Mouse (Mus musculus): ENCODE results near the gene Wdr20.
"Not testable (repeated sequence)": the region's sequence is repeated elsewhere in the genome, so short reads cannot be mapped to it uniquely, and the experiment has no call there.

The Wdr20 gene

DNA sequence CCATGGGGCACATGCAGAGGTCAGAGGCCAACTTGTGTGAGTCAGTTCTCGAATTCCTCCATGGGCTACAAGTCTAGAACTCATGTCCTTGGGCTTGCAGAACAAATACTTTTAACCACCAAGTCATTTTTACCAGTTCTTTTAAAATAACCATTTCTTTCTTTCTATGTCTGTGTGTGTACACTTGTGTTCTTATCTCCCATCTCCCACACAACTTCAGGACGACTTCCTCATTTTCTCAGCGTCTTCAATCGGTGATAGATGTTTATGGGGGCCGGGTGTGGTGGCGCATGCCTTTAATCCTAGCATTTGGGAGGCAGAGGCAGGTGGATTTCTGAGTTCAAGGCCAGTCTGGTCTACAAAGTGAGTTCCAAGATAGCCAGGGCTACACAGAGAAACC, 23.5 kb upstream of the Wdr20 start:
- no peak for DNase-seq

DNA sequence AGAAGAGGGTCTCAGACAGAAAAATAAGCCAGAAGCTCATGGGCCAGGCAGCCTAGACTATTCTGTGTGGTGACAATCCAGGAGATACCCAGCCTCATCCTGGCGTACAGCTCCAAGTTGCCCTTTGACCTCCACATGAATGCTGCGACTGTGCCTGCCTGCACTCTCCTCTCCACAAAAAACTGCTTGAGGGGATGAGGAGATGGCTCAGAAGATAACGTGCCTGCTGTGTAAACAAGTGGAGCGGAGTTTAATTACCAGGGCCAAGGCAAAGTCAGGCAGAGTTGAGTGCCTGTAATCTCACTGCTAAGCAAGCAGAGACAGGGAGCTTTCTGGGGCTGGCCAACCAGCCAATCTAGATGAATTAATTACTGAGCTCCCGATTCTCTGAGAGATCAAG, 21.7 kb upstream of the Wdr20 start:
- no peak for DNase-seq

DNA sequence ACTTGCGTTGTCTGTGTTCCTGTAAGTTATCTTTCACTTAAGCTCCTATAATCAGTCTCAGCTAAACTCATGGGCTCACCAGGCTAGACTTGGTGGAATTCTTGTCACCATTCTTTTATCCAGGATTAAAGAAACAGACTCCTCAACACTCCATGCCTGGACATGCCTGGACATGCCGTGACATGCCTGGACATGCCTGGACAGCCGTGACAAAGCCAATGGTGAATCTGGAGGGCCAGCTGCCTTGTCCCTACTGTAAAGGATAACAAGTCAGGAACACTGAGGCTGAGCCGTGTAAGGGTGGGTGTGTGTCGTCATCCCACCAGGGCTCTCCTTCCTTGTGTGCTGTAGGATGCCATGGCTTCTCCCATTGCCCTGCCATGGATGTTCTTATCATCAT, 12.7 kb upstream of the Wdr20 start:
- DNase-seq: no peak

DNA sequence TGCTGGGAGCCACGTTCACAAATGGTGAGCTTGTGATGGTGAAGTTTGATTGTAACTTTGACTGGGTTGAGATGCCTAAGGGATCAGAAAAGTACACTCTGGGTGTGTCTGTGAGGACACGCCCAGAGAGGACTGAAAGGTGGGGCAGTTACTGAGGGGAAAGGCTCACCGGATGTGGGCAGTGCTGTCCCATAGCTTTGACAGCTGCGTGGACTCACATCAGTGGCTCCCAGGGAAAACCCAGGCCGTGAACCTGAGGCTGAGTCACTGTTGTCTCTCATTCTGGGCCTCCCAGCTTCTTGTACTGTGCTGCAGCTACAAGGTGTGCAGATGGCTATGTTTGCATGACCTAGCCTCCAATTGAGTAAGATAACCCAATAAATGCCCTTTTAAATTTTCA, 12.3 kb upstream of the Wdr20 start:
- DNase-seq: no peak

DNA sequence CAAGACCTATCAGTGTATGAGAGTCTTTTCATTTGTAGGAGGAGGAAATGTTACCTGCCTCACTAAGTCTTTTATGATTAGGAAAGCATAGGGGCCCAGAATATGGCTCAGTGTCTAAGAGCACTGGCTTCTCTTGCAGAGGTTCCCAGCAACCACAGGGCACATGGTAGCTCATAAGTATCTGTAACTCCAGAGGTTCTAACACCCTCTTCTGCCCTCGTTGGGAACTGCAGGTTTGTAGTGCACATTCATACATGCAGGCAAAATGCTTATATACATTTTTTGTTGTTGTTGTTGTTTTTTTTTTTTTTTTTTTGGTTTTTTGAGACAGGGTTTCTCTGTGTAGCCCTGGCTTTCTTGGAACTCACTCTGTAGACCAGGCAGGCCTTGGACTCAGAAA, 11.3 kb upstream of the Wdr20 start:
- DNase-seq: no peak

DNA sequence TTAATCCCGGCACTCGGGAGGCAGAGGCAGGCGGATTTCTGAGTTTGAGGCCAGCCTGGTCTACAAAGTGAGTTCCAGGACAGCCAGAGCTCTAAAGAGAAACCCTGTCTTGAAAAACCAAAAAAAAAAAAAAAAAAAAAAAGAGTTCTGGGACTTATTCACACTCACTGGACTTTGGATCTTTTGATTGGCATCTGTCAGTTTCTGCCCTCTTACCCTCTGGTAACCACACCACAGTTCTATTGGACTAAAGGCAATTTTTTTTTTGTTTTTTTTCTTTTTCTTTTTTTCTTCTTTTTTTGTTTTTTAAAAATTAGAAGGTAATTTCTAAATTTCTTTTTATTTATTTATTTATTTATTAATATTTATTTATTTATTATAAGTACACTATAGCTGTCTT, 4.5 kb upstream of the Wdr20 start:
- DNase-seq: not testable (repeated sequence)

DNA sequence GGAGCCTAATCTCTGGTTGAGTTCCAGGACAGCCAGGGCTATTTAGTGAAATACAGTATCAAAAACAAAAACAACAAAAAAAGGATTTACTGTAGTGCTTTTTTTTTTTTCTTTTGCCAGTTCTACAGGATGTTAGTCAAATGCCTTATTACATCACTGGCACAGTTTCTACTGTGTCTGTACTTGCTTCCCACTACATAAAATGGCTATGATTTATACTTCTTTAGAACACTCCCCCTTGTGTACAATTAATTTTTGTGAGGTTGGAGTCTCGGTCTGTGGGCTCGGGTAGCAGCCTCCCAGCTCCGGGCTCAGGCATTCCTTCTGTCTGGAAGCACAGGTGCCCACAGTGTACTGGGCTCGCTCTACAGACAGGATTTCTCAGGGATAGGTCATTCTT, 1.1 kb upstream of the Wdr20 start:
- DNase-seq: peak; percentile 19

DNA sequence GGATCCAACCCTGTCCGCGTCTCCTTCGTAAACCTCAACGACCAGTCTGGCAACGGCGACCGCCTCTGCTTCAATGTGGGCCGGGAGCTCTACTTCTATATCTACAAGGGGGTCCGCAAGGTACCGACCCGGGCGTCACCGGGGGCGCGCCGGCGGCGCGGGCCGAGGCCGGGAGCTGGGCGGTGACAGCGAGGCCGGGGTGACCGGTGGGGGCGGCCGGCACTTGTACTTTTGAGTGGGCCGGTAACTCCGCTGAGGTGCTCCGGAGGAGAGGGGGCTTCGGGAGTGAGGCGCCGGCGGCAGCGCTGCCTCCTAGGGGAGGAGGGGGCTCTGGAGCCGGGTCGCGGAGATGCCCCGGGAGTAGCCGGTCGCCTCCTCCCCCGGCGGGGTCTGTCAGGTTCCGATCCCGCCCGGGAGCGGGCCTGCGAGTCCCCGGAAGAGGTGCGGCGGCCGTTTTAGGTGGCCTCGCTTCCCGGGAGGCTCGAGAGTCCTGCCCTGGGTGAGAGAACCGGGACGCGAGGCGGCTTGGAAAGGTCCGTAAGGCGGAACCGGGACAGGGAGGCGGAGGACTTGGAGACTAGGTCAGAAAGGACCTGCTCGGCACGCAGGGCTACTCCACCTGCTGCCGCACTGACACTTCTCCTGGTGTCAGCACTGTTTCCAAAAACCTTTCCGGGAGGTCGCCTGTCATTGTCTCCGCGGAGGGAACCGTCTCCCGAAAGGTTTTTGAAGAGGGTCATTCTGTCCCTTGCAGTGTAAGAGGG, 596 bp downstream of the Wdr20 start:
- no peak for DNase-seq

DNA sequence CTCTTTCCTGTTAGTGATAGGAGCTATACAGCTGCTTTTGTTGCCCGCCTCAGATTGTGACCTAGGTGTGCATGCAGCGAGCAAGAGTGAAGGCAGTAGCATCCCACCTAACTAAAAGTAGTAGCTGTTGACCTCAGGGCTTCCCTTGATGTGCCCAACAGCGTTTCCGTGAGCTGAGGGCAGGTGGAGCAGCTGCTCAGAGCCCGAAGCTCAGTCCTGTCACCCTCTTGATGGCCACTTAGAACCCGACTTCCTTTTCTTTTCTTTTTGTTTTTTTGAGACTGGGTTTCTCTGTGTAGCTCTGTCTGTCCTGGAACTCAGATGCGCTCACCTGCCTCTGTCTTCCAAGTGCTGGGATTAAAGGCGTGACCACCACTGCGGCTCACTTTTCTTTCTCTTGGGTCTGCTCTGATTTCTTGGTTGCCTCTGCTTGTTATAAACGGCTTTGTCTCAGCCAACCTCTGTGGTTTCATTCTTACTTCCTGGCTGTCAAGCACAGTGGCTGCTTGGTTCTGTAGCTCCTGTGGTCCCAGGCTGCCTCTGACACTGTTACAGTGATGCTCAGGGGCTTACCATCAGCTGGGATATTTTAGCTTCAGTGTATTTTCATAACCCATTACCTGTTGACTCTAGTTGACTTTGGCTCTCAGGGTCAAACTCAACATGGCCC, 13.2 kb downstream of the Wdr20 start:
- no peak for DNase-seq

DNA sequence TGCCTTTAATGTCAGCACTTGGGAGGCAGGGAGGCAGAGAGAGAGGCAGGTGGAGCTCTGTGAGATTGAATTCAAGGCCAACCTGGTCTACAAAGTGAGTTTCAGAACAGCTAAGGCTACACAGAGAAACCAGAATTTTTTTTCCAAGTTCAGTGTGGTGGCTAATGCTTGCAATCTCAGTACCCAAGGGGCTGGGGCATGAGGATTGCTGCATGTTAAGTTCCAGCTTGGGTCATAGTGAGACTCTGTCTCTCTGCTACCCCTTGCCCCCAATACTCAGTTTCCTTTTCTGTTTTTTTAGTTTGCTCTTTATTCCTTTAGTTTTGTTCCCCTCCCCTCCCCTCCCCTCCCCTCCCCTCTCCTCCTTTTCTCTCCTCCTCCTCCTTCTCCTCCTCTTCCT, 15.0 kb downstream of the Wdr20 start:
- no peak for DNase-seq

DNA sequence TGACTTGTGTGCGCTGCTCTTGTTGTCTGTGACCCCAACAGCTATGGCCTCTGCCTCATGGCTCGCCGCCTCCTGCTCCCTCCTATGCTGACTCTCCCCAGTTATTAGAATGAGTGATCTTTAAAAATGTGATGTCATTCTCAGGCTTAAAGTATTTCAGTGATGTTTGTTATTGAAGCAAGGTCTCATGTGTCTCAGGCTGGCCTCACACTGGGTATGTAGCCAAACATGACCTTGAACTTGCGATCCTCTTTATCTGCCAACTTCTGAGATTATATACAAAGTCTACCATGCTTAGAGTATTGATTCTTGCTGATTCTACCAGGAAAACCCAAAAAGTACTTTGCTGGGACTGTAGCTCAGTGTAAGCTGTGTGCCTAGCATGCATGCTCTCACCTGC, 16.2 kb downstream of the Wdr20 start:
- no peak for DNase-seq

DNA sequence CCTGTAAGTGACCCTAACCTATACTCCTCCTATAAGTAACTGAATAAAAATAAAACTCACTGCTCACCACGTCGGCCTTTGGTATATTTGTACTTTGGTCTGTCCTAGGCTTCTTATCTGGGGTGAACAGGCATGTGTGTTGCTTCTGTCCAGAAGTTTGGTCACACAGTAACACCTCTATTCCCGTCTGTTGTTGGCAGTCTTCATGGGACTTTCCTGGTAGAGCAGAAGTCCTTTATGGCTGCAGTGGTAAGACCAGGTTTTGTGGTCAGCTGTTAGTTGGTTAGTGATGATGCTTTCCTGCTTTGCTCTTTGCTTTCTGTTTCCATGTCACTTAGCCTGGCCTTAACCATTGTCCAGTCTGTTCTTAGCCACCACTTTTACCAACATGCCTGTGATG, 19.4 kb downstream of the Wdr20 start:
- DNase-seq: no peak

DNA sequence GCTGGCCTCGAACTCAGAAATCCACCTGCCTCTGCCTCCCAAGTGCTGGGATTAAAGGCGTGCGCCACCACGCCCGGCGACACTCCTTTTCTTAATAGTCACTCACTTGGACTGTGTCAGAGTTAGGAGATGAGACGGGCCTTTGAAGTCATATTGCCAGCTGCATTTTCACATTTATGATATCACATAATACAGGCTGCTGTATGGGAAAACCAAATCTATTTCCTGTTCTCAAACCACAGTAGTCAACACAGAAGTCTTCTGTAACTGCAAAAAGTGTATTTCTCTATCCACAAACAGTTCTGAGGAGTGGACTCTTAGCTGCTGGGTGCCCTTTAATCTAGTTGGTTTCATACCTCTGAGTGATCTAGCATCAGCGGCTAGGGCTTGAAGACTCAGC, 21.2 kb downstream of the Wdr20 start:
- no peak for DNase-seq

DNA sequence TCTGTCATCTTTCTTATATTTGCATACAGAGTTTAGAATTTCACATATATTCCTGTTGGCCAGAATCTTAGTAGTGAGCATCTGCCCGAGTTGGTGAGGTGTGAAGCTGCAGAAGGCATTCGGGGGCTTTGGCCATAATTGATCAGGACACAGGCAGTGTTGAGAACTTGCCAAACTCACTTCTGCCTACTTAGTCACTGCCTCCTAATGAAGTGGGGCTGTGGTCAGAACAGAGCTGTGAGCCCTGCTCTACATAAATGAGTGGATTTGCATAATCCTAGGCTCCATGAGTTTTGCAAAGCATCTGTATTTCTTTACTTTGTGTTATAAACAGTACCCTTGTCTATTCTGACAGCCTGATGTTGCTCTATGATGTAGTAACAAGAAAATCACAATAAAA, 24.6 kb downstream of the Wdr20 start:
- no peak for DNase-seq

DNA sequence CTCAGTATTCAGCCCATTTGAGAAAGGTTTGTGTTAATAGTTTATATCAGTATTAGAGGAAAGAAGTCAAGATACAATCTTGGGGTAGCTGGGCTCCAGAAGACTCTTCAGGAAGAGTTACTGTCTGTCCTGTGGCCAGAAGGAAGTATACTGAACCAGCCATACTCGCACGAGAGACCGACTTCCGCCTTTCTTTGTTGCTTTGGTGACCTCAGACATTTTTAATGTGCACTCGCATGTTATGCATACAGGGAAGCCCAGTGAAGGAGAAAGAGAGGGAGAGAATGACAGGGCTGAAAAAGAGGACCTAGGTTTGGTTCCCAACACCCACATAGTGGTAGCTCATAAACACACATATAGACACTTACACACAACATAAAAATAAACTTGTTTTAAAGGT, 26.8 kb downstream of the Wdr20 start:
- DNase-seq: no peak

DNA sequence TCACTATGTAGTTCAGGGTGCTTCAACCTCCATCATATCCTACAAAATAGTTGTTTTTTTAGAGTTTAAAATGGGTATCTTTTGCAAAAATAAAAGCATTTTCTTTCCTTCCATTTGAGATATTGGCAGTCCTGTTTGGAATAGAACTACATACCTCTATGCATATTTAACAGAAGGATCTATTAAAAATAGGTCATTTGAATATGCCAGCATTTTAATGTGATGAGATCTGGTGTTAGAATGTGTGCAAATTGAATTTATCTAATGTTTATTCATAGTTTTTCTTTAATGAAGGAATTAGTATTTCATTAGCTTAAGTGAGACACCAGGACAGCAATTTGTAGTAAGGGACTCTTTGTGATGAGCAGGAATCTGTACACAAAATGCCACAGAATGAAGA, 30.8 kb downstream of the Wdr20 start:
- no peak for DNase-seq

DNA sequence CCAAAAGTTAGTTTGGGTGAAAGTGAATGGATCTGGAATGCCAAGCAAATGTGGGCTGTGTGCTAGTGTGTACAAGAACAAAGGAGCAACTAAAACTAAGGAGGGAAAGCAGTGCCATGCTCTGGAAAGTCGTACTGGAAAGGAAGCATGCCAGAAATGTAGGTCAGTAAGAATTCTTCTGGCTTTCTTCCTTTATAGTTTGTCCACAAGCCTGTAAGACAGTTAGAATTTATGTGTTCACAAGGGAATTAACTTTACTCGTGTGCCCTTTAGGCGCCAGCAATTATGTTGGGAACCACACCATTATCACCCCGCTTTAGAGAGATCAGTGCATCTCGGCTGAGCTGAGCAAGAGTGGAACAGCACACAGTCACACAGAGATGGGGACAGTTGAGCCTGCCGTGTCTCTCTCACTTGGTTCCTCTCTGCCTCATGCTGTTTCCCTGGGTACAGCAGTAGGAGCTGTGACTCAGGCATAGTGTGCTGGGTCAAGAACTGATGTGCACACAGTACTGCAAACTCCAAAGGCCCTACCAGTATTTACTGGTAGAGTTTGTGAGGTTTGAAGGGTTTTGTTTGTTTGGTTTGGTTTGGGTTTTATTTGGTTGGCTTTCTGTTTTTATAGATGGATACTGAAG, 32.0 kb downstream of the Wdr20 start:
- no peak for DNase-seq

DNA sequence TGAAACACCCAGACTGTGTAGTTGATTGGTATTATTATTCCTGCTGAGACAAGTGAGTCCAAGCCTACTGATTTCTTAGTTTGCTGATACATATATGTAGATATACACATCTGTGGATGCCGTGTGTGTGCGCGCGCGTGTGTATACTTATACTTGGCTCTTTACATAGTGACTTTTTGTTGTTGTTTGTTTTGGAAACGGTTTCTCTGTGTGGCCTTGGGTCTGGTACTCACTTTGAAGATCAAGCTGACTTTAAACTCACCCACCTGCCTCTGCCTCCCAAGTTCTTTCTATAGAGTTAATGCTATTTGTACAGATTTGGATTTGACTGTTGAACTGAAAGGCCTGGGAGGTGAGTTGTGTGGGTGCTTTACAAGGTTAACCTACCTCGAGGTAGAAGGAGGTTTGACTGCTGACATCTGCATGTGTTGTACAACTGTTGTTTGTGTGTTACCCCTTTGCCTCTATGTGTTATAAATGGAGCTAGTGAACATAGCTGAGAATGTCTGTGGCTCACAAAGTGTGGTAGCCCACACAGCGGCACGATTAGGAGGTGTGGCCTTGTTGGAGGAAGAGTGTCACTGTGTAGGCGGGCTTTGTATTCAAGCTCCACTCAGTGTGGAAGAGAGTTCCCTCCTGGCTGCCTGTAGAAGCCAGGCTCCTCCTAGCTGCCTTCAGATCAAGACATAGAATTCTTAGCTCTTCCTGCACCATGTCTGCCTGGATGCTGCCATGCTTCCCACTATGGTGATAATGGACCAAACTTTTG, 32.9 kb downstream of the Wdr20 start:
- DNase-seq: no peak

DNA sequence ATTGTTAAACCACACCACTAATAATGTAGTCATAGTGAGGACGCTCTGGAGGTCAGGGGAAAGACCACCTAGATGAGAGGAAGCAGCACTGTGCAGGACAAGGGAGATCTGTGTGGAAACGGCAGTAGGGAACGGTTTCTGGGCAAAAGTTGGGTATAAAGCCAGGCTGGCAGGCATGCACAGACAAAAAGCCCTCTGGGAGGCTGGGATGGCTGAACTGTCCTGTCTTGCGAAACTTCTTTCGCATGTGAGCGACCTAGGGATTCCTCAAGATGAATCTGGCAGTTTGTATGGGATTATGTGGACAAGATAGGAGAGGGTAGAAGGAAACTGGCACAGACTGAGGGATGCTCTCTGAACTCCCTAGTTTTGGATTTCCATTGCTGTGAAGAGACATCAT, 34.2 kb downstream of the Wdr20 start:
- DNase-seq: no peak

DNA sequence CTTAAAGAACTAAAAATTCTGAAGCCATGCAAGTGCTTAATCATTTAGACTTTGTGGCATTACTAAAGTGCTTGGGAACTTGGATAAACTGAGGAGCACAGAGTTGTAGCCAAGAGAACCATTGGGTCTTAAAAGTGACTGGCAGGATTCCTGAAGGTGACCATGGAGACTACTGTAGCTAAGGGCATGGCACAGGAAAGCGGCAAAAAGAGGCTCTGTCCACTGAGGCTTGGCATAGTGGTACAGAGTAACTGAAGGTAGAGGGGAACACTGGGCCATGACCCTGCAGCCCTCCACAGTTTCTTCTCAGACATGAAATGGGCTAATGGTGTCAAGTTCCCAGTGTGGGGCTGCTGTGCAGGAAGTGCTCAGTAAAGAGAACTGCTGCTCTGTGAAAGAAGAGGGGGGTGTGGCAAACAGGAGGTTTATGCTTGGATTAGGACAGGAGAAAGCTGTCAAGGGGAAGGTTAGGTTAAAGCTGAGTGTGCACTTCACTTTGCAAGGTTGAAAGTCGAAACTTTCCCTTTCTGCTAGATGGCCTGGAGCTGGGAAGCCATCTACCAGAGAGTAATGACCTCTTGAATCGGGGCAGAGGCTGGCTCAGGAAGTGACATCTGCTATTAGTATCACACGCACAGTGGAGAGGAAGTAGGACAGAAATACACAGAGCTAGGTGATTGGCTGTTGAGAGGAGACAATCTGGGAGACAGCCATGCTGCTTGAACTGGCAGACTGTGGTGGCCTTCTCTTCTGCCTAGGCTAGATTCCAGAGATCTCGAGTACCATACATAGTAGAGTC, 38.1 kb downstream of the Wdr20 start:
- peak; percentile 77 for DNase-seq

DNA sequence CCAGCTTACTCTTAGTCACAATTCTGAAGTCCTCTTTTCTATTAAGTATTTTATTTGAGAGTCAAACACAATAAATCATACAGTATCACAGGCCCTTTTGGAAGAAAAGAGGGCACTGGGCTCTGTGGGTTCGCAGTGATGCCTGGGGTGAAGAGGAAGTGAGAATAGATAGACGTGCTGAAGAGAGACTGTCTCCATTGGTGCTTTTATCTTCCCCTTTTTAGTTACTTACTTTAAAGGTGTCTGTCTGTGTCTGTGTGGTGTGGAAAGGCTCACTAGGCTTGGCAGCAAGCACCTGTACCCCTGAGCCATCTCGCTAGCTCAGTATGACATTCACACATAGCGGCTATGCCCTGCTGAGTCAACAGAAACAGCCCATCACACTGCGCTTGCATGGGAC, 40.1 kb downstream of the Wdr20 start:
- no peak for DNase-seq

DNA sequence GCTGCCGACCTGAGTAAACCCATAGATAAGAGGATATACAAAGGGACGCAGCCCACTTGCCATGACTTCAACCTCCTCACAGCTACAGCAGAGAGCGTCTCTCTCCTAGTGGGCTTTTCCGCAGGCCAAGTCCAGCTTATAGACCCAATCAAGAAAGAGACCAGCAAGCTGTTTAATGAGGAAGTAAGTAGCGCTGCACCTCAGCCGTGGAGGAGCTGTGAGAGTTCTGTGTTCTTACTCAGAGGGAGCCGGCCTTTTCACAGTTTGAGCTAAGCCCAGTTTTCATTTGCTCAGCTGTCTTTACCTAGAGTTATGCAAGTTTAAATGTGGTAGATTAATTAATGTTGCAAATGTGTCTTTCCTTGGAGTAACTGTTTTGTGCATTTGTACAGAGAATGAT, 41.6 kb downstream of the Wdr20 start:
- DNase-seq: no peak

DNA sequence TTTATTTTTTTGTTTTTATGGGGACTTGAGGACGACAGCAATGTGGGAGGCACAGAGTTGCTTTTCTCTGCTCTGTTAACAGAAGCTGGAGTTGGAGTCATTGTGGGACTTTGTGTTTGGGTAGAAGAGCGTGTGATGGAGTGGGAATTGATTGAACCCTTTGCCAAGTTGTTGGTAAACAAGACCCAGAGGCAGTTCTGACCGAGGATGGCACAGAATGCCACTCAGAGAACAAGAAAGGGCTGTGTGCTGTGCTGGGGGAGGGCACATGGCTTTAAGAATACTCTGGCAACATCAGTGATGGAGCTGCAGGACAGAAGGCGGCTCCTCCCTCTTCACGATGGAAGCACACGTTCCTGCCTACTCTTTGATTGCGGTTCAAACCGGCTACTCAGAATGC, 43.4 kb downstream of the Wdr20 start:
- no peak for DNase-seq

Measured in retina, postnatal 1 day (tissue).